Mouse (Mus musculus) brain, embryonic 14.5 days (tissue): Measurements from ENCODE around the gene Cabp2.

Experiments
- CTCF ChIP-seq: fragments of 200-500 bp; IDR thresholded peaks from 2 replicates; pipeline ENCODE4 v1.5.1; 2012; ENCODE audit warnings: inconsistent platforms, mild to moderate bottlenecking, moderate library complexity, borderline replicate concordance; ENCODE audit not compliant: insufficient read depth, insufficient read length; ENCODE audit errors: extremely low read depth
- POLR2A ChIP-seq: fragments of 200-500 bp; IDR thresholded peaks from 2 replicates; pipeline ENCODE4 v1.6.1; 2012; ENCODE audit warnings: mild to moderate bottlenecking, inconsistent platforms, borderline replicate concordance; ENCODE audit not compliant: poor library complexity, insufficient read depth, insufficient read length, severe bottlenecking; ENCODE audit errors: extremely low read depth

DNA sequence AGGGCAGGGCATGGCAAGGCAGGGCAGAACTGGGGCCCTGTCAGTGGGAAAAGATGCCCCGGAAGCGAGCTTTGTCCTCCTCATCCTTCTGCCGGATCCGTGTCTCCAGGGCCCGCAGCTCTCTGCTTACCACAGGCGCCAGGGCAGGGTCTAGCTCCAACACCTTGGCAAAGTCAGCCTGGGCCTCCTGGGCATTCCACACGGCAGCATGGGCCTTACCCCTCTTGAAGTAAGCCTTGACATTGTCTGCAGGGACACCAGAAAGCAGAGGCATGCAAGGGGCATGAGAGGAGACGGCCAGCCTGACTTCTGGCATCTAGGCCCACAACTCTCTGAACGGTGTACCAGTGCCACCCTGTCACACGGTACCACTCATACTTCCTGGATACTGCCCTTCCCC, 33.2 kb downstream of the Cabp2 start:
- TF ChIP-seq CTCF: no peak
- TF ChIP-seq POLR2A: no peak
